Mouse (Mus musculus) erythroblast, adult 5-6 weeks (primary cell): ENCODE measurements at regions not wholly inside any gene's neighbourhood (a gene's known extent, or its start where the extent isn't known, plus 50 kb on each side); places are given as distances from the start of the nearest gene placed in this dataset.

Experiments
- ATAC-seq: replicated peaks from 2 replicates; pipeline ENCODE4 v1.8.0; 2016; ENCODE audit warnings: moderate number of reproducible peaks, mild to moderate bottlenecking, moderate TSS enrichment, inconsistent platforms; ENCODE audit not compliant: poor library complexity, low FRiP score, severe bottlenecking

DNA sequence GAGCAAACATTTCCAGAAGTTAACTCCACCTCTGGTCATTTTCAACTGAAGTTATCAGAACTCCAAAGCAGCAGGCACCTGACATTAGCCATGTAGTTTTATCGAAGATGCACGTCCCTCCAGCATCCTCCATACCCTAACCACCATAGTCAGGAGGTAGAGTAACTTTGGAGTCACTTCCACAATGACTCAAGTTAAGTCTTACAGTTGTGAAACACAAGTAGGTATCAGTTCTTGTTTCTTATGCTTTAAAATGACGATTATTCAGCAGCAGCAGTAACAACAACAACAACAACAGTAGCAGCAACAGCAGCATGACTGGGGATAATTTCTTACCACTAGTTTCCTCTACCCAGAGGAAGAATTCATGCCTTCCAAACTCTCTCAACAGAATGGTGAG, 51.3 kb upstream of the Tank start:
- no peak for ATAC-seq

DNA sequence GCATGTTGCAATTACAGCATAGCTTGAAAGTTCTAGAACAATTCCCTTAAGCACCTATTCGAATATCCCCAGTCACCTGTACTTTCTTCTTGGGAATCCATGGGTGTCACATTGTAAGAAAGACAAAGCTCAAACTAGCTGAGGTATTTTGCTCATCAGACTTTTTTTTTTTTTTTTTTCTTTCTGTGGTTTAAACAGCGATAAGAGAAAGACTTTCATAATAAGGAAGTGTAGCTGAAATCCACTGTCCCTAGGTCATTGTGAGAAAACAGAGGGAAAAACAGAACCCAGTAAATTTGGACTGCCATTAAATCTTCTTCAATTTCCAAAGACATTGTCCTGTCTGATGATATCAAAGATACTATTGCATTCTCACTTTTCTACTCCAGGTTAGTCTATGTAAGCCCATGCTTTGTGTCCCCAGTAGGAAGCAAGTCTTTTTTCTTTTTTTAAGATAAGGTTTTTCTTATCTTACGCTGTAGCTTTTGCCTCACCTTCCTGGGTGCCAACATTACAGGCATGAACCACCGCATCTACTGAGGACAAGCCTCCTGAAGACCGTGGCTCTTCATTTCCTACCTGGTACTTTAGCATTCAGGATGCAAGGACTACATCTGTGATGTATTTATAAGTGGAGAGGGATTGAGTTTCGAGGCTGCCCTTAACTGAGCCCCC, 54.2 kb upstream of the Tank start:
- no peak for ATAC-seq

DNA sequence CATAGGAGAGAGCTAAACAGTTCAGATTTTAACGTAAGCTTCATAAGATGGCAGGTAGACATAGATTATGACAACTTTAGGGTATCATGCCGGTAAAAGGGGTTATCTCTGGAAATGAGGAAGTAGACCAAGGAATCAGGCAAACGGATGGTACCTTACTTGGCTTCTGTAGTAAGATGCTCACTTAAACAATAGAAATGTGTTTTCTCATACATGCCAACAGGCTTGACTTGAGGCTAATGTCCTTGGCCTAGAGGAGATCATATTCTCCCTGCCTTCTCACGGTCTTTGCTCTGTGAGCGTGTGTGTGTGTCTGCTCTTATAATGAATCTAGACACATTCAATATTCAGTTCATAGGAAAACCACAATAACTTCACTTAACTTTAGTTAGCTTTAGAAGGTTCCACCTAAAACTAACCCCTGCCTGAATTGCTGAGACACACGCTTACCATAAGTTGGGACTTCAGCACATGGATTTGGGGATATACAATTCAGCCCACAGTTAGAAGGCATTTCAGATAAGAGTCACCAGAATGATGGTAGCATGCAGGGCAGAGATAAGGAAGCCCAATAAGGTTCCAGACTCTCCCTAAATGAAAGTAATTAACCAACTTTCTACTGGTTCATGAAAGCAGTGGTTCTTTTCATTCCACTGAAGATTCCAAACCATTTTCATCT, 63.8 kb upstream of the Tank start:
- peak; percentile 67 for ATAC-seq

DNA sequence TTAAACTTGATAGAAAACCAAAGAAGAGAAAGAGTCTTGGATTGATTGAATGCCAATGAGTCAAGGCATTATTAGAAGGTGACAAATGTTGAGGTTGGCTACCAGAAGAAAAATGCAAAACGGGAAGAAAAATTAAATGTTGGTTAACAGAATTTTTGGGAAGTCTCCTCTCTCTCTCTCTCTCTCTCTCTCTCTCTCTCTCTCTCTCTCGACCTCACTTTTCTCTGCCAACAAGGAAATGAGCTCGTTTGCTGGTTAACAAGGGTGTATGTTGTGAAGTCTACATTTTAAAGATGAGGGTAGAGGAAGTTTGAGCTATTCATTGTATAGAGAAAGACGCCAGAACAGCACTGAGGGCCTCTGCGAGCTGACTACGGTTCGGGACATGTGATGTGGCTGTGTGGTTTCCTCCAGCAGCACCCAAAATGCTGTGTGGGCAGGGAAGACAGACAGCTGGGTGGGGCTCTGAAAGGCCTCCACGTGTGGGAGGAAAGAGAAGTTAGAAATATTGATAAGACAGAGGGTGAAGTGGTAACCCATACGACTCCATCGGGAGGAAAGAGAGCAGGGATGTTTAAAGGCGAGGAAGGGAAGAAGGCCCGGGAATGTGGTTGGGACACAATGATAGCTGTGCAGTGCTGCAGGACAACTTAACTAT, 64.5 kb upstream of the Tank start:
- ATAC-seq: peak; percentile 91

DNA sequence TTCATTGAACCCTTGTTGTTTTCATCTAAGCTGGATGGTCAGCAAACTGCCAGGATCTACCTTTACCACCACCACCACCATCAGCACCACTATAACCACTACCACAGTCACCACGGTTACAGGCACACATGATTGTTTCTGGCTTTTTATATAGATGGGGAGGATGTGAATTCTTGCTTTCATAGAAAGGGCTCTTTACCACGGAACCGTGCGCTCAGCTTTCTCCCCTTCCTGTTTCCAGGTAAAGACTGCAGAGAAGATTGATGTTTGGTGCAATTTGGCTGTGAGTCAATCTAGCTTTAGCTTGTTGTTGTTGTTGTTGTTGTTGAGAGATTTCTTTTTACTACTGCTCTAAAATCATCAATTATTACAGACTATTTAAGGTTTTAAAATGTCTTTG, 74.8 kb upstream of the Tank start:
- no peak for ATAC-seq

DNA sequence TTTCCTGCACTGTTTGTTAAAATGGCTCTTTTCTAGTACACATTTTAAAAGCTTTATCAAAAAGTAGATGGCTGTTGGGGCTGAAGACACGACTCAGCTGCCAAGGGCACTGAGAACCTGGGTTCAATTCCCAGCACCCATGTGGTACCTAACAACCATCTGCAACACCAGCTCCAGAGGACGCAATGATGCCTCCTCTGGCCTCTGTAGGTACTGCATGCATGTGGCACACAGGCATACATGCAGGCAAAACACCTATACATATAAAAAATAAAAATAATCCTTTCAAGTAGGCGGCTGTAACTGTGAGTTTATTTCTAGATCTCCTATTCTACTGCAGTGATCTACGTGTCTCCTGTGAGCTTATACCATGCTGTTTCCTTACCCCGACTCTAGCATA, 76.5 kb upstream of the Tank start:
- no peak for ATAC-seq

DNA sequence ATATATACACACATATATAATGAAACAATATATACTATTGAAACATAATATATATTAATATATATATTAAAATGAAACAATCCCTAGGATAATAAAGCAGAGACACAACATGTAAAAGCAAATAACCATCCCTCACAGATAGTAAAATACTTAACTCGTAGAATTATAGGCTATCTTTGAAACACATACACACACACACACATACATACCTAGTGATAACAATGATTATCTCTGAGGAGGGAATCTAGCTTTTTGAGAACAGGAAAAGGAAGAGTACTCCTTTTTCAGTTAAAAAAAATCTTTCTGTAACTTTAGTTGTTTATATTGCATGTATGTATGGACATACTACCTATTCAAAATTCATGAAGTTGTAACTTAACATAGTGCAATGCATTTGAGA, 79.1 kb upstream of the Tank start:
- ATAC-seq: no peak

DNA sequence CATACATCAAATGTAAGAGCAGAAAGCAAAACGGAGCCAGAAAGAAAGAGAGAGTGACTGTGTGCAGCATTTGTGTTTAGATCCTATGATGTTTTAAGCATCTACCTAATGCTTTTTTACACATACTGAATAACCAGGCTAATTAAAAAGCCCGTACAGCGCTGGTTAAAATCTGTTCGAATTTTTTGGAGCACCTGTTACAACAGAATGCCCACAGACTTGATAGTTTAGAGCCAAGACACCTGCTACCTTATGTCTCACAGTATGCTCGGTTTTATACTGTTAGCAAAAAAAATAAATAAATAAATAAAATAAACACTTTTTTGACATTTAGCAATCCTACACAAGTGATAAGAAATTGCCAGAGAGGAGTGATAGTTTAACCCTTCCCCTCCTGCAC, 80.5 kb upstream of the Tank start:
- no peak for ATAC-seq

DNA sequence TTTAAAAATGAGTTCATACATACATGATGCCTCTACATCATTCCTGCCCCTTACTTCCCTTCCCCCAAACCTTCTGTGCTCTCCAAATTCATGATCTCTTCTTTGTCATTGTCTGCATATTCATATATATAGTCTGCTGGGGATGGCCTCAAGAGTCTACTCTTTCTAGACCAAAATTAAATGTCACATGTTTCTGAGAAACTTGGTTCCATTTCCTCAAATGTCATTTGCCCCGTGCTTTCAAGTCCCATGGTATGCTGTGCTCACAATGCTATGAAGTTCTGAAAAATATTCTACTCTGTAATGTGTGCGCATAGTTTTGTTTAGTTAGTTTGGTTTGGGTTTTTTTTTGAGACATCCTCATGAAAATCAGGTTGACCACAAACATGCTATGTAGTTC, 81.4 kb upstream of the Tank start:
- no peak for ATAC-seq

DNA sequence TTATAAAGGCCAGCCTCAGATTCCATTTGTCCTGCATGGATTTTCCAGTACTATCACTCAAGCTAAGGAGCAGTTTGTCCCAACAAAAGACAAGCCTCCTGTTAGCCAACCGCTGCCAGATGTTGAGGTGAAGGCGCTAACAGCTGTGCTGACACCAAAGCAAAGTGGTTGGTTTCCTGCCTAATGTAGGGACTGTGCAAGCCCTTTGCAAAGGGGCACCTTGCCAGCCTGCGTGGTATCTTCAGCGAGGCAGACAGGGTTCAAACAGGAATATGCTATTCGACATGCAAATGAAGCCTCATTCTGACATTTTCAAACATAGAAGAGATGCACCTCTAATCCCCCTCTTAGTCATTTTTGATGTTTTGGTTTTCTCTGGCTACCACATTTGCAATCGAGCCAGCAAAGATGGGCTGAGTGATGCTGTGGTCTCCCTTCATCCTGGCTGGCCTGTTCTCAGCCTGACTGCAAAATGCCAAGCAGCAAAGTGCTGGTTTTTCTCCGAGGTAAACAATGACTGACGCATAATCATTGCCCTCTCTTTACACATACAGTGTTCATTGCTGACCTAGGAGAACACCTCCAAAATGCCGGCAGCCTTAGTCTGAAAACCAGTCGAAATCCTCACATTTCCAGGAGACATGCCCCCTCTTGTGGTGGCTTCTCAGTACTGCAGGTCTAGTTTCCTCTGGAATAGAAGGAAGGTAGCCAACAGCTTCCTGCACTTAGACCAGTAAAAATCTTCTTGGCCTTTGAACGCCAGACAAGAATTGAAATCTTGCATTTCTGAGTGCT, 84.3 kb upstream of the Tank start:
- ATAC-seq: peak; percentile 70; the same call in 1 of the 2 replicates

DNA sequence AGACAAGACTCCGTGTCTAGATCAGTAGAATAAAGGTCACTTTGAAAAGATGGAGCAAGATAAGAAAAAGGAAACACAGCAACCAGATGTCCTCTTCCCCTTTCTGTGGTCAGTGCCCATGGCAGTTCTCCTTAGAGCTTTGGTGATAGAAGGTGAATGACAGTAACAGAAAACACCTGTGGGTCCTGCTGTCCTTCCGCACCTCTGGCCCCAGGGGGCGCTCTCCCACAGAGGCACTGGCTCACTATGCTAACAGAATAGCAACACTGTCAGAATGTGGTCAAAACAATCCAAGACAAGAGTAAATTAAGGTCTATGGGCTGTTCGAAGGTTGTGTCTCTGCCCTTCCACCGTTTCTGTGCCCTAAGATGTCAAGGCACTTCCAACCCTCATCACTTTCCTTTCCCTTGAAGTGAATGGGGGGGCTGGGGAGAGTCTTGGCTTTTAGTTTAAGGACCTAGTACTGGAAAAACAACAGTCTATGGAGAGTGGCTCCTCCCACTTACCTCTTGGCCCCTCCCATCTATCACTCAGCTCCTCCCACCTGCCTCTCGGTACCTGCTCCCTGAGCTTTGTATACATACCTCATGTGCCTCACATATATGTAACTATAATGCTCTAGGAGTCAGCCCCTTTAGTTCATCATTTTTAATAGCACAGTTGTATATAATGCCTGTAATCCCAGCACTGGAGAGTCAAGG, 86.2 kb upstream of the Tank start:
- ATAC-seq: peak; percentile 76

DNA sequence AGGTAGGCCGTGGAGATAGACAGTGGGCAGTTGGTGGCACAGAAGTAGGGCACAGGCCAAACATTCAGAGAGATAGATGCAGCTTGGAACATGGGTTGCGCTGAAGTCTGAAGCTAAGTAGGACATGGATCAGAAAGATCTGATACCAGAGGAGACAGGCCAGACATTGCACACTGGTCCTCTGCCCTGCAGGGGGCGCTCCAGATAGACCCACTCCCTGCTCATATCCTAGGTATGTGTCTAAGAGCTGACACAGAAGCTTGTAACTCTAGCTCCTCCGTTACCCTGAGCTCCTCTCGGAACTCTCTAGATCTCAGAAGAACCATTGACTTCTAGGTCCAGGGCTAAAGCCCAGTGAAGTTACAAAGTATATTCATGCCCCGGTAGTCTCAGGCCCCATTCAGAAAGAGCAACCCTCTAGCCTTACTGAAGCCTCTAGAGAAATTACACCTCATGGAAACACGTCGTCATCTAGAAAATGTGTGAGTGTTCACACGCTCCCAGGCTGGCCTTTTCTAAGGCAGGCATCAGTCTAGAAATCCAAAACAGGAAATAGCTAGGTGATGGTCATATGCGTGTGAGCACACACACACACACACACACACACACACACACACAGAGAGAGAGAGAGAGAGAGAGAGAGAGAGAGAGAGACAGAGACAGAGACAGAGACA, 87.8 kb upstream of the Tank start:
- no peak for ATAC-seq

DNA sequence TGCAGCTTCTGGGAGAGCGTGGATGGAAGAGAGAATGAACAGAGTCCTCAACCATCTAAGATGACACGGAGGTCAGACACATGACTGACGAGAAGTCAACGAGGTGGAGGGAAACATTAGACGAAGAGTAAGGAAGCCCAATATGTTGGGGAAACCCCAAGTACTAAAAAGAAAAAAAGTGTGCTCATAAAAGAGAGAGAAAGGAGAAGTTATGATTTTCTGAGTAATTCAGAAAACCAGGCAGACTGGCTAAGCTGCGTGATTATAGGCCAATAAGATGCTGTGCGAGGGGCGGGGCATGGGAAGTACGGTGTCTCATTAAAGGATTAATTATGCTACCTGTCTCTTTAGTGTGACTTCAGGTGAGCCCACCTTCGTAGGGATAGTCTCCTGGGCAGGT, 88.6 kb upstream of the Tank start:
- ATAC-seq: no peak

DNA sequence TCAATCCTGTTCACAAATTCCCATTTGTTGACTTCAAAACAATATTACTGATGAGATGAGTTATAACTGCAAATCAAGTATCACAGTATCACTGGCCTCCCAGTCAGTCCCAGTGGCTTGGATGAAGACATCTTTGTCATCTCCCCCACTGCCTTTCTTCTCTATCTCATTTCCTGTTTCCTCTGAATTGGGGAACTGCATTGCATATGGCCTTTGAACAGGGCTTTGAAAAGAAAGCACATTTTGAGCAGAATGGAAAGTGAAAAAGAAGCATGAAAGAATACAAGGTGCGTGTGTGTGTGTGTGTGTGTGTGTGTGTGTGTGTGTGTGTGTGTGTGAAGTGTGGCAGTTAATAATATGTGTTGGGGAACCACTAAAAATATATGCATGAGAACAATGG, 94.6 kb upstream of the Tank start:
- no peak for ATAC-seq

DNA sequence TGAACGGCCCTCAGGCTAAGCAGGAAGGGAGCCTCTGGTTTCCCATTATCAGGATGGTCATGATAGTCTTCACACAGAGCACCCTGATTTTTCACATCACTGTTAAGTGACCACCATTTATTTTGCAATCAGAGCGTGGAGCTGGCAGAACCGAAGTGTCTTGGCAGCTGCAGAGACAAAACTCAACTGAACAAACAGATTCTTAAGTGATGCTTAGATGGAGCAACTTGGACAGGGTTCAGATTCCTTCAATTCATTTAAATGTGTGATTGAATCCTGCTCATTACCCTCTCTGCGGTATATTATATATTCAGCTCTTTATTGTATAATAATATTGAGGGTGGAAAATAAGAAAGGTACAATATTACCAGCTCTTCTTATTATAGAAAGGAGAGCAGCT, 101.7 kb upstream of the Tank start:
- no peak for ATAC-seq

DNA sequence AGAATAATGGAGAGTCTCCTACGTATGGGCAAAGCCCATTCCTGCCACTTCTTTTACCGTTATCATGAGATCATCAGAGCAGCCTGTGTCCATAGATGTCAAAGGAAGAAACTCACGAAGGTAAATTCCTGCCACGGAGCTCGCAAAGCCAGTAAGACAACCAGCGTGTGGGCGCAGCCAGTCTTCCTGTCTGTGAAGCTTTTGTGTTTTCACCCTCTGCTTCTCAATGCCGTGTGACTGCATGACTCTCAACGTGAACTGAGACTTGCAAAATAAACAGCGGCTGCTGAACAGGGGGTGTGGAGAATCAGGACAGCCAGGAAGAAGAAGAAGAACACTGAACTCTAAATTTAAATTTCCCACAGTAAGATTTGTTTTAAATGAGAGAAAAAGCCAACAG, 103.8 kb upstream of the Tank start:
- no peak for ATAC-seq

DNA sequence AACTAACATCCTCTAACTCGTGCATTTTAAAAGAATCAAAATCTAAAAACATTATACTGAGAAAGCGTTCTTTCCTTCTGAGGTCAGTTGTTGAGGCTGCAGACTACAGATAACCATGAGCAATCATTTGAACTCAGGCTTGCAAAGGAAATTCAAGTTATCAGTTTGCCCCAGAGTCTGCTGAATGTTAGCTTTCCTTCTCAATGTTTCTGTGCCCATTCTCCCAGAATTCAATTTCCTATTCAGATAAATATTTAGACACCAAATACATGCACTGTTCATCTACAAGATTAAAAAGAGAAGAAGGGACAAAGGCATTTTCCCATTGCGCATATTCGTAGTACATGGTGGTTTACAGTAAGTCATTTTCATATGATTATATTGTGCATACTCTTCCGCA, 107.9 kb upstream of the Tank start:
- no peak for ATAC-seq

DNA sequence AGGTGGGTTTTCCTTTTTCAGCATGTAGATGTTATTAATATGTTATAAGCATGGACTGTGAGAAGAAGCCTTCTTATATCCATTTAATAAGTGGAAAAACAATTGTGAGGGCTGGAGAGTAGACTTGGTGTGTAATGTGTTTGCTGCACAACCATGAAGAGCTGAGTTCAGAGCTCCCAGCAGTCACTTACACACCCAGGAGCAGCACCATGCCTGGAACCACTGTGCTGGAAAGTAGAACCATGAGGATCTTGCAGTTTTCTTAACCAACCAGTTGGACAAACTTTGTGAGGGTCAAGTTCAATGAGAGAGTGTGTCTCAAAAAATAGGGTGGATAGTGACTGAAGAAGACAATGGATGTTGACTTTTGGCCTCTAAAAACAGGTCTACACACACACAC, 108.3 kb upstream of the Tank start:
- ATAC-seq: no peak

DNA sequence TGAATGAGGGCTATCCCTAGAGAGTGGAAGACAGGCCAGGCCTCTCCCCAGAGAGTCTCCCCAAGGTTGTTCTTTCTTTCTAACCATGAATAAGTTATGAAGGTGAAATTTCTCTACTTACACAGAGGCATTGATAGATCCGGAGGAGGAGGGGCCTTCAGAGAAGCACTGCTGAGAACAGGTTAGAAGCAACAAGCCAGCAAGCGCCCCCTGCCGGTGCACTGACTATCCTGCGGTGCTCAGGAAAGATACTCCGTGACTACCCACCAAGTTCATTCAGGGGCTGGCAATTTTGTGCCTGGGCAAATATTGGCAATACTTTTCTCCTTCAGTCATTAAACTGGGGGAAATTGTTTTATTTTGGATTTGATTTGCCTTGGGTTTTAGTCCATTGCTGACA, 122.5 kb upstream of the Tank start:
- ATAC-seq: no peak

DNA sequence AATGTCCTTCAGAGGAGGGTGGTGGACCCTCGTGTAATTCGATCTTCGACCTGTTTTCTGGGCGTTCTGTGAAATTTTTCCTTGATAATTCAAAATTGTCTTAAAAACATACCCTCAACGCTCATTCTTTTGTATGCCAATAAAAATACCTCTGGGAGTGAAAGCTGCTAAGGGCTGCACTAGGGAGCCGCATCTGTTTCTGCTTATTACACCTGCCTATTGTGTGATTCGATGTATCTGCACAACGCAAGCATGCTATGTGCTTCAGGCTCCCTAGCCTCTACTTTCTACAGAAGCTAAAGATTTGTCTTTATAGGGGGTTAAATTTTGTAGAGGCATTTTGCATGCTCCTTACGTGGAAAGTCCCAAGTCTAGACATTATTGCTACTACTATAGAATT, 123.7 kb upstream of the Tank start:
- no peak for ATAC-seq
